Mouse (Mus musculus) layer of hippocampus, adult 2 months (tissue): ENCODE measurements around the gene 1190007I07Rik. TPM values are rescaled to one million over a fixed set of nuclear protein-coding genes. Genes with fewer than 3 reads are reported as not detected.

Experiments
- DNase-seq, 2 experiments: peaks; one replicate each; pipeline ENCODE4 v3.0.0; 2022; ENCODE audit warnings: low spot score in 2 of 2
- H3K27ac ChIP-seq: fragments of 200-600 bp; 2 replicates; pipeline ENCODE4 v1.8.1; 2022
- H3K4me3 ChIP-seq: fragments of 200-600 bp; 2 replicates; pipeline ENCODE4 v1.8.1; 2022; ENCODE audit warnings: mild to moderate bottlenecking
- CTCF ChIP-seq: fragments of 200-600 bp; conservative IDR thresholded peaks from 2 replicates; pipeline ENCODE4 v1.8.1; 2022; ENCODE audit warnings: antibody characterized with exemption, mild to moderate bottlenecking, moderate library complexity
- long read RNA-seq, 2 experiments: library from polyadenylated mRNA; stranded (forward); transcript quantifications; one replicate each; pipeline ENCODE4 v2.0.0; 2021; ENCODE audit warnings: borderline mapping rate in 2 of 2
- total RNA-seq, 2 experiments: library from RNA; stranded (reverse); gene quantifications; 2 replicates each; pipeline ENCODE4 v1.2.3; 2021

Gene 1190007I07Rik
- total RNA-seq: 10 to 100 TPM; 21.7 to 23.1 TPM
- long read RNA-seq, experiment 1, partial matches to known transcripts: 0 of 9 reads
- long read RNA-seq, experiment 1, other reads (novel, unspliced or antisense): 1 of 9 reads
- long read RNA-seq, experiment 2, transcript 1190007I07Rik-201 (3 exons, 716 nt): major isoform, 6 of 14 reads
- long read RNA-seq, experiment 2, partial matches to known transcripts: 0 of 14 reads
- long read RNA-seq, experiment 2, other reads (novel, unspliced or antisense): 1 of 14 reads

- peak within 1 kb of the TSS; percentile 89 for H3K27ac ChIP-seq
- TF ChIP-seq CTCF: peak; percentile 49
- peak; percentile 76 to 84 for DNase-seq
Measured at GRCm38 (mm10) chr10:82622671-82623552, at the start of gene 1190007I07Rik. TSS of gene 1190007I07Rik (minus strand) at chr10:82623228.

GRCm38 (mm10) chr10:82670205-82670604 lies 47.2 kb upstream of the 1190007I07Rik start:
- DNase-seq: no peak
- H3K4me3 ChIP-seq: no peak overlapping the region
- H3K27ac ChIP-seq: no peak overlapping the region; the same call in 1 of the 2 replicates
- no peak for TF ChIP-seq CTCF

More at GRCm38 (mm10) chr10:82622671-82623552, at the start of gene 1190007I07Rik:
- H3K4me3 ChIP-seq: peak within 1 kb of the TSS; percentile 87

GRCm38 (mm10) chr10:82666436-82667234 lies 43.6 kb upstream of the 1190007I07Rik start:
- peak overlapping the region; percentile 34; the same call in 1 of the 2 replicates for H3K4me3 ChIP-seq
- DNase-seq: peak; percentile 84 to 85
- peak overlapping the region; percentile 72; the same call in 1 of the 2 replicates for H3K27ac ChIP-seq
- peak; percentile 82 for TF ChIP-seq CTCF

- H3K27ac ChIP-seq: peak overlapping the region; percentile 43; the same call in 1 of the 2 replicates
Measured at GRCm38 (mm10) chr10:82665951-82666350, 42.9 kb upstream of the 1190007I07Rik start.

GRCm38 (mm10) chr10:82663289-82663688 lies 40.3 kb upstream of the 1190007I07Rik start:
- no peak overlapping the region for H3K4me3 ChIP-seq
- no peak for TF ChIP-seq CTCF
- DNase-seq: no peak
- peak overlapping the region; percentile 87 for H3K27ac ChIP-seq

More at GRCm38 (mm10) chr10:82665951-82666350, 42.9 kb upstream of the 1190007I07Rik start:
- DNase-seq: no peak
- H3K4me3 ChIP-seq: no peak overlapping the region
- TF ChIP-seq CTCF: no peak

GRCm38 (mm10) chr10:82662267-82662990 lies 39.4 kb upstream of the 1190007I07Rik start:
- no peak overlapping the region for H3K4me3 ChIP-seq
- peak overlapping the region; percentile 87 for H3K27ac ChIP-seq
- peak; percentile 69 to 75 for DNase-seq
- no peak for TF ChIP-seq CTCF

GRCm38 (mm10) chr10:82661820-82662219 lies 38.8 kb upstream of the 1190007I07Rik start:
- Histone ChIP-seq H3K4me3 (no peak overlapping the region), H3K27ac (peak overlapping the region; percentile 87)
- no peak for TF ChIP-seq CTCF
- DNase-seq: peak in 1 of 2 experiments; percentile 61

GRCm38 (mm10) chr10:82654581-82654980 lies 31.6 kb upstream of the 1190007I07Rik start:
- no peak for DNase-seq
- H3K27ac ChIP-seq: no peak overlapping the region
- no peak for TF ChIP-seq CTCF
- H3K4me3 ChIP-seq: no peak overlapping the region

GRCm38 (mm10) chr10:82652625-82653024 lies 29.6 kb upstream of the 1190007I07Rik start:
- TF ChIP-seq CTCF: no peak
- Histone ChIP-seq H3K4me3 (no peak overlapping the region), H3K27ac (no peak overlapping the region)
- no peak for DNase-seq

GRCm38 (mm10) chr10:82651221-82651620 lies 28.2 kb upstream of the 1190007I07Rik start:
- Histone ChIP-seq H3K4me3 (no peak overlapping the region), H3K27ac (no peak overlapping the region)
- DNase-seq: no peak
- no peak for TF ChIP-seq CTCF

GRCm38 (mm10) chr10:82647205-82647811 lies 24.3 kb upstream of the 1190007I07Rik start:
- 0 out of 2 replicates have a peak overlapping the region, but pooled peaks have one; percentile 29 for H3K27ac ChIP-seq
- DNase-seq: no peak
- H3K4me3 ChIP-seq: no peak overlapping the region
- TF ChIP-seq CTCF: no peak
